Mouse (Mus musculus) CH12.LX (cell line): ENCODE data around the gene Rbbp8nl.

ENCODE experiments used
- CTCF ChIP-seq, 2 experiments: IDR thresholded peaks in 1 of 2; conservative IDR thresholded peaks in 1 of 2; 2 replicates each; pipeline ENCODE4 v1.5.1; 2011 to 2012; ENCODE audit warnings: low read depth in 2 of 2, low read length in 2 of 2, improper control_type of control experiment in 1 of 2, inconsistent platforms in 1 of 2, mild to moderate bottlenecking in 1 of 2, moderate library complexity in 1 of 2
- ELF1 ChIP-seq: IDR thresholded peaks from 2 replicates; pipeline ENCODE4 v1.6.1; 2014; ENCODE audit warnings: low read depth, mild to moderate bottlenecking, inconsistent platforms, low read length, improper control_type of control experiment
- MAFK ChIP-seq: IDR thresholded peaks from 2 replicates; pipeline ENCODE4 v1.6.1; 2011; ENCODE audit warnings: low read length, improper control_type of control experiment; ENCODE audit not compliant: insufficient replicate concordance
- MAZ ChIP-seq: IDR thresholded peaks from 2 replicates; pipeline ENCODE4 v1.6.1; 2012; ENCODE audit warnings: low read depth, mild to moderate bottlenecking, inconsistent platforms, low read length, improper control_type of control experiment, moderate library complexity
- NRF1 ChIP-seq: IDR thresholded peaks from 2 replicates; pipeline ENCODE4 v1.6.1; 2014; ENCODE audit warnings: low read depth, mild to moderate bottlenecking, inconsistent platforms, low read length, improper control_type of control experiment, moderate library complexity
- PAX5 ChIP-seq: IDR thresholded peaks from 2 replicates; pipeline ENCODE4 v1.6.1; 2012; ENCODE audit warnings: low read length, inconsistent platforms, mixed read lengths
- USF1 ChIP-seq: IDR thresholded peaks from 2 replicates; pipeline ENCODE4 v1.6.1; 2014; ENCODE audit warnings: low read depth, mild to moderate bottlenecking, inconsistent platforms, low read length, improper control_type of control experiment

DNA sequence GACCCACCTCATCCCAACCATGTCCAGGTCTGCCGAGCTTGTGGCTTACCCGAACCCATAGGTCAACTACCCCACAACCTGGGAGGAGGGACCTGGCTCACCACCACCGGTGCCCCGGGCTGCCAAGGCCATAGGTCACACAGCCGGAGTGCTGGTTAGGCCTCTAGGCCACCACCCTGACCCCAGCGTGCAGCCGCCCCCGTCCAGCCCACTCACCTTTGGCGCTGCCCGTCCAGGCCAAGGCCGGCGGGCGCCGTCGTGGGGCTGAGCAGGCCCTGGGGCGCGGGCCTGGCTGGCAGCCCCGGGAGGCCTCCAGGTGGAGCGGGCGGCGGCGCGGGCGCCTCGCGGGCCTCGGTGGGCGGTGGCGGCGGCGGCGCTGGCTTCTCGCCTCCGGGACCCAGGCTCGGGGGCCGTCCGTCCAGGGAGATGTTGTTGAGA lies 16.8 kb downstream of the Rbbp8nl start:
- TF ChIP-seq USF1 (no peak), PAX5 (no peak), CTCF (conservative IDR thresholded peaks at IDR 0.05 in 1 of 2, IDR thresholded peaks at IDR 0.05 in 1 of 2; ENCODE audit: low read depth in 2 of 2, low read length in 2 of 2) (no peak), MAZ (no peak), MAFK (no peak), NRF1 (no peak), ELF1 (no peak)
